Mouse (Mus musculus) 3T3-L1 (cell line): ENCODE results near the gene Prpf6.
A peak's percentile ranks its signal among the peaks of the same experiment; 100 is the strongest.

Experiments
- DNase-seq: peaks from one replicate; pipeline ENCODE4 v3.0.0-alpha.2; 2015; ENCODE audit warnings: low read depth, low spot score

The Prpf6 gene

DNA sequence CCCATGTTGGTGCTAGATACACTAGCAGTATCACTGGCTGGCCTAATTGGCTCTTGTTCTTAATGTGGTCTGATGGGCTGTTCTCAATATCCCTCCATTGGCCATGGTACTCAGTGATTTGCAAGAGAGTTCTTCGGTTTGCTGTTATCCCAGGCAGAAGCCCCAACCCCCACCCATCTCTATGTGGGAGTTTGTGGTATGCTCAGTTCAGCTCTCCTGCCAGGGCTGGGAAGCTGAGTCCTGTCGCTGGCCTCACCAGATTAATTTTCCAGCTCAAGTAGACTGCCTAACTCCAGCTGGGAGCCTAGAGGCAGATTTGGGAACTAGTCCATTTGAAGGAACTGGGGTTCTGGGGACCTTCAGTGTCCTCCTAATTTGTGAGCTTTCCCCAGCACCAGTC, 65.8 kb downstream of the Prpf6 start:
- DNase-seq = no peak

DNA sequence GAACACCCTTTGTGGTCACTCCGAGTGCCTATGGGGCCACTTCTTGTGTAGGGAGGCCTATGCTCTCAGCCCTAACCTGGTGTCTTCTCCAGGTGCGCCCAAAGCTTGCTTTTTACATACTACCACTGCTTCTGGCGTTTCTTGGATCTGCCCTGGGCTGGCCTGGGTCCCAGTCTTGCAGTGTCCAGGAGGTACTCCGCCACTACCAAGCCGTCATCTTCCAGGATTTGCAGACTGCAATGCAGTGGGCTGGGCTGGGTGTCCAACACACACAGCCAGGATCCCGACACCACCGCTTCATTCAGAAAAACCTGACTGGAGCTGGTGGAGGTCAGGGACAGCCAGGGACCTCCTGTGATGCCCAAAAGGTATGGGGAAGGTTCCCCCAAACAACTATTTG, 66.9 kb downstream of the Prpf6 start:
- DNase-seq = no peak

DNA sequence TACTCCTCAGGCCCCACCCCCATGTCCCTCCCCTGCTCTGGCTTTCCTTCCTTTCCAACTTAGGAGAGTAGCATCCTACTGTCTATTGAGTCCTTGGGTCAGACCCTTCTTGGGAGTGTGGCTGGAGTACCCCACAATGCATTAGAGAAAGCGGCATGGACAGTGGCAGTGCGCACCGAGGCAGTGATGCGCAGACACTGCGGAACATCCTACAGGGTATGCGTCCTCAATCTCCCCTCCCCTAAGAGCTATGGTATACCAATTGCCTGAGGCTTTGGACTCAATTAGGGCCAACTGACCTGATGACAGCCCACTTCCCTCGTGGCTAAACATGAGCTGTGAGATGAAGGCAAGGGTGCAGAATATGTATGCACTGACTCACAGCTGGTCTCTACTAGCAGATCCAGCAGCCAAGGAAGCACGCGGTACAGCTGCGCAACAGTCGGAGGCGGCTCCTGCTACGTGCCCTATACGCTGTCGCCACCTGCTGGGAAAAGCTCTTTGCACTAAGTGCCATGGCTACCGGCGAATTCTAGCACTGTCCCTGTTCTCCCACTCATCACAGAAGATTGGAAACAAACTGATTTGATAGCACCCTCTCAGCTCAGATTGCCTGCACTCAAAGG, 67.4 kb downstream of the Prpf6 start:
- peak; percentile 33 for DNase-seq

DNA sequence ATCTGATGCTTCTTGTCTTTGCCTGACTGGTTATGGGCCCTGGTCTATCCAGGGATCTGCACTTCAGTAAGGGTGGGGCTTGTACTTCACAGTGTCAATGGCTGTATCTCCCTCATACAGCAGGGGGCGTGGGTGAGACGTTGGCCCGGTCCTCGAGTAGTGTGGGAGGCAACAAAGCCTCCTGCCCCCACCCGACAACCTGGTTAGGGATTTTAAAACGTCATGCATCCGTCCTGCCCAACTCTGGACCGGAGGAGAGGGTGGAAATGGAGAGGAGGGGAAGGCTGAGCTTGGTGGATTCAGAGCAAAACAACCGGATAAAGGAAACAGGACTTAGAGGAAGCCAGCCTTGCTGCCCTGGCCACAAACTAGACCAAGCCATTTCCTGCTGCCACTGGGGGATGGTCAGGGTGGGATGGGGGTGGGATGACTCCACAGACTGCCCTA, 68.0 kb downstream of the Prpf6 start:
- peak; percentile 70 for DNase-seq

DNA sequence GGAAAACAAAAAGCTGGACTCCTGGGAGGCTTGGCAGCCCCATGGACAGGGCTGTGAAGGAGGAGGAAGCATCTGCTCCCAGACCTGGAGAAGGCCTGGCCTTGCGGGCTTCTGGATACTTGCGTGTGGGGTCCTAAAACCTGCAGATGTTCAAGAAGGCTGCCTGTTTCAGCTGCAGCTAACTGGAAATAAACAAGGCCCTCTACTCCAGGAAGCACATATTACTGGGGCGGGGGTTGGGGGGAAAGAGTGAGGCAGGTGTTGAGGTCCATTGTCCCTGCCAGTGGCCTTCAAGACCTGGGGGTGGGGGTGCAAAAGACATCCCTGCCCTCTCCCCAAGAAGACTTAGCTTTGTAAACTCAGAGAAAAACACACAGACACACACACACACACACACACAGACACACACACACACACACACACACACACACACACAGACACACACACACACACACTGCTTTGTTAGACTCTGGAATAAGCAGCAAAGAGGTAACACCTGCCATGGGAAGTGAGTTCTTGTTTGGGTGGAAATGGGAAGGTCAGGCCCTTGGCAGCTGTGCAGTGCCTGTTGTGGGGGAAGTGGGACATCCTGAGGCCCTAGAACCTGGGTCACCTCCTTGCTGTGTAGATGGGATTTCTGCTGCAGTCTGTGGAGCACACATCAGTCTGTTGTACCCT, 71.1 kb downstream of the Prpf6 start:
- no peak for DNase-seq

DNA sequence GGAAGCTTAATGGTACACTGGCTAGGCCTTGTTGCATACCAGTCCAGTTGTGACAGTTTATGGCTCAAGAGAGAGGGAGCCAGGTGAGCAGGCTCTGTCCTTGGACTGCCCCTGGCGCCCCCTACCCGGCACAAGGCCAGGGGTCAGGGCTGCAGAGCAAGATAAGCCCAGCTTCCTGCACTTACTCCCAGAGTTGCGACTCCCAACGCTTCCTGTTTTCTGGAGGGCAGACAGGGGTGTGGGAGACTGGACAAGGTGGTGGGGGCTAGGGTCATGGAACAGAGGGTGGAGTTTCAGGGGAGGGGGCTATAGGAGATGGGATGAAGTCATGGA, 71.6 kb downstream of the Prpf6 start:
- DNase-seq = no peak

DNA sequence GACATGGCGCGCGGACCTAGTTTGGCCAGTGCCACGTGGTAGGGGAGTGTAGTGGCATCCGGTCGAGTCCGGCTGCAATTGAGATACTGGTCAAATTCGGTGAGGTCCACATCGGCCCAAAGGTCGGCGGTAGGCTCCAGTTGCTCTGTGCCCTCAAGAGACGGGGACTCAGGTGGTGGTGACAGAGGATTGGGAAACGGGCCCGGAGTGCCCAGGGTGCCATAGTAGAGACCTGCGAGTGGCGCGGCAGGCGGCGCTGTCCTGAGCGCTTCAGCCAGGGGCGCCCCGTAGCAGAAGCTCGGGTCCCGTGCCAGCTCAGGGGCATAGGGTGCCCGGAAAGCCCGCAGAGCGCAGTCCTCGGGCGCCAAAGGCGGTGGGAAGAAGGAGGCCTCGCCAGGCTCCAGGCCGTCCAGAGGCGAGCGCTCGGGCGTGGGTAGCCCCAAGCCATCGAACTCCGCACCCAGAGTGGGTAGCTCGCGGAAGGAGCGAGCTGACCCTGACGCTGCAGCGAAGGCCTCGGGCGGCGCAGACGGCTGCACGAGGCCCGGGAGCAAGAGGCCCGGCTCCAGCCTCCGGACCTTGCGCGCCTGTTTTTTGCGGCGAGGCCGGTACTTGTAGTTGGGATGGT, 78.7 kb downstream of the Prpf6 start:
- no peak for DNase-seq

DNA sequence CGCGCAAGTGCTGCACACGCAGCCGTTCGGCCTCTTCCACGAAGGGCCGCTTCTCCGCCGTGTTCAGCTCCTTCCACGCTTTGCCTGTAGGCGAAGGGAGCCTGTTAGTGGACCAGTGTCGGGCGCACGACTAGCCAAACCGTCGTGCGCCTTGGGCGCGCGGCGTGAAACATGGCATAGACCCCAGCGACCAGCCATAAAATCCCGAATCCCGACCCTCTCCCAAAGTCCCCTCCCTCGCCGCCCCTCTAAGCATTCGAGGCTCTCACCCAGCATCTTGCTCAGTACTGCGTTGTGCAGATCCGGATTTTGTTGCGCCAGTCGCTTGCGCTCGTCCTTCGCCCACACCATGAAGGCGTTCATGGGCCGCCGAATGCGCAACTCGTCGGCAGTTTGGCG, 79.2 kb downstream of the Prpf6 start:
- DNase-seq = no peak

DNA sequence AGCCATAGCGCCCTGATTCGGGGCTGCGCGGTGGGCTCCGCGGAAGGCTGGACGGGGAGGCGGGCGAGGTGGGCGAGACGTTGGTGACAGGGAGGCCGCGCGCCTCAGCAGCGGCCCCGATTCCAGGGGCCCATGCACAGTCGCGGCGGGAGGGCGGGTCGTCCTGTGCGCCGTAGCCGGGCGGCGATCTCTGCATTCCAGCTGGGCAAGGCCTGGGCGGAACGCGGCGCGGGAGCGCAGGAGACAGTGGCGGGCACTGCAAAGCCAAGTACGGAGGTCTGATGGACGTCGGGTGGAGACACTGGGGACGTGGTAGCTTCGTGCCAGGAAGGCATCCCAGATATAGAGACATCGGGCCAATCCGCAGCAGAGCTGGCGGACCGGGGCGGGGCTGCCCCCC, 79.7 kb downstream of the Prpf6 start, which contains the start of gene Sox18:
TSS of gene Sox18 (minus strand) at position 315 of the 400 bp plus-strand sequence.
- DNase-seq = no peak

DNA sequence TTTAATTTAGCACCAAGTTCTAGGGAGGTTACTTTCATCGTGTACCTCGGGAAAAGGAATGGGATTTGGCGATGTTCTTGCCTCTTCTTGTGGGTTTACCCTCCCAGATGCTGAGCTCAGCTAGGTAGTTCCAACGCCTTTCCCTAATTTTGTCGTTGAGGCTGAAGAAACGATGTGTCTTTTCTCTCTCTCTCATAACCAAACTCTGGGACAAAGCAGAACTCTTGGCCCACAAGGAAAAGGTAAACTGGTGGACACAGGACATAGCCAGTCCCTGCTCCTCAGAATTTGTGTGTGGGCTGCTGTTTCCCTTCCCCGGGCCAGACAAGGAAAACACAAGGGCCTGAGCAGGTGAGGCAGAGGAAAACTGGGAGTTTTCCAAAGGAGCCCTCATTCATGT, 80.3 kb downstream of the Prpf6 start:
- DNase-seq = no peak

DNA sequence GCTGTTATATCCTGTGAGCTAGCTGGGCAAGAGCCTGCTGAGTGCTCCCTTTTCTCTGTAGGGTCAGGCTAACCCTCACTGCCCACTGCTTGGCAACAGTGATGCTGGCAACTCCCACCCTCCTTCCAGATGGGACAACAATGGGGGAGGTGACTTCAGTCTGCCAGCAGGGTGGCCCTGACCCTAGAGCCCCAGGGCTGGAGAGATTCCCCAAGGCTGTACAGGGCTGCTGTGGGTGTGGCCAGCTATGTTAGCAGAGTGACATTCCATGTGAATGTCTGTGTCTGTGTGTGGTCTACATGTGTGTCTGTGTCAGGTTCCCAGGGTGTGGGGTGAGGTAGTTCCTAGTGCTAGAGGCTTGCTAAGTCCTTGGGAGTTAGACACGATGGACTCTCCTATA, 81.8 kb downstream of the Prpf6 start:
- peak; percentile 57 for DNase-seq

DNA sequence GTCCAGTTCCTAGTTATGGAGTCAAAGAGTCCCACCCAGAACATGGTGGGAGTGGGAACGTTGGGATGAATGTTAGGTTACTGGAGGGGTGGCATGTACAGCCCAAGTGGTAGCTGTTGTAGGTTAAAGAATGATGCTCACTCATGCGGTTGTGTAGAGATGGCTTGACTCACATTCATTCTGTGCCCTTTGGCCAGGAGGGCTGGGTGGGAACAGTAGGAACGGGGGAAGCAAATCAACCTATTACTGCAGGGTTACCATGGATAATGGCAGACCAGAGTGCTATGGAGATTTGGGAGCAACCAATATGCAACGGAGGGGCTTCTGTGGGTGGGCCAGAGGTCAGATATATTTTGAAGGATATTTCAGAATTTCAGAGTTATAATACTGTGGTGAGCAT, 83.3 kb downstream of the Prpf6 start:
- DNase-seq = no peak

DNA sequence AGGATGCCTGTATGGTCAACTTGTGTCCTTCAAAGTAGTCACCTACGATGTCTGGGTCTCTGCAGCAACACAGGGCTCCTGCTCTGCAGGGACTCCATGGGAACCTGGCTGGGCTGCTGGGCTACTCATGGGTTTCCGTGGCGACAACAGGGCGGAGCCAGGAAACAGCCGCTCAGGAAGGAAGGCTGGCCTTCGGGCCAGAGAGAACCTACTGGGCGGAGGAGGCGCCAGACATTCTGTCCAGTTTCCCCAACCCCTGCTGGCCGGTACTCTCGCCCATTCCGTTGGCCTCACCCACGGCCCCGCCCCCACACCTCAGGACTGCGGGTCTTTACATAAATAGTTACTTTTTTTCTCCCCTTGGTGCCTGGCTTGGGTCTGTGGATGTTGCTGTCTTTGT, 83.8 kb downstream of the Prpf6 start:
- DNase-seq = peak; percentile 81

DNA sequence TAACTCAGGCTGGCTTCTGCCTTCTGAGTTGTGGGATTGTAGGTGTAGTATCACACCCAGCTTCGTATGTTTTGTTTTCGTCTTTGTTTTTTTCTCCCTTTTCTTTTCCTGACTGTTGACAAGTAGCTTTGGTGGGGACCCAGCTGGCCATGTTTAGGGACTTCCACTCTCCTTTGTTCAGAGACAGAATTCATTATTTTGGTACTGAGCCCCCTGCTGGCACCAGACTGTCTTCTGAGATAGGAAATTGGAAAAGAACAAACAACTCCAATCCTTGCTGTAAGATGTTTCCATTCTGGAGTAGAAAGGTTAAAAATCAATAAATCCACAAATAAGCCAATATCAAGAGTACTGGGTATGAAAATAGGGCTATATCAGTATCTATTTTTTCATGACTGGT, 84.8 kb downstream of the Prpf6 start:
- peak; percentile 61 for DNase-seq

DNA sequence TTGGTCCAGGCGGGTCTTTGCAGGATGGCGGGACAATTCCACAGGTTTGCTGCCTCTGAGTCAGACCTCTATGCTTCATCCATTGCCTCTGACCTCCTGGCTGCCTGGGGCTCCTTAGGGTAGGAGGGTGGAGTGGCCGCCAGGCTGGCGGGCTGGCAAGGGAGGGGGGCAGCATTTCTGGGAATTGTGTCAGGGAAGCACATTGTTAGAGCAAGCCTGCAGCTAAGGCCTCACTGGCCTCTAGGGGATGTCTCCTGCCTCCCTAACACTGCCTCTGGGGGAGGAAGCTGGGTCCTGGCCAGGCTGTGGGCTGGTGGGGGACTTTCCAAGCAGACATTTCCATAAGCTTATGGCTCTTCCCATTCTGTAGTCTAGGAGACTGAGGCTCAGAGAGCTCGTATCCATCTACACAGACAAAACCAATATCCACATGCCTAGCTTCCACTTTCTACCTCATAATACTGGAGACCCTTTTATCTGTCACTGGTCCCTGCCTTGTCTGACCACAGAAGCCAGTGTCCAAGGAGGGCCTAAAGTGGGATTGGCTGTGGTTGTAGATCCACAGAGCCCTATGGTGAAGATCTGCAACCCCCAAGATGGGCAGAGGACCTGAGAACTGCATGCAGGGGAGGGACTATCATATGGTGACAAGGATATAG, 85.6 kb downstream of the Prpf6 start:
- DNase-seq = peak; percentile 58

DNA sequence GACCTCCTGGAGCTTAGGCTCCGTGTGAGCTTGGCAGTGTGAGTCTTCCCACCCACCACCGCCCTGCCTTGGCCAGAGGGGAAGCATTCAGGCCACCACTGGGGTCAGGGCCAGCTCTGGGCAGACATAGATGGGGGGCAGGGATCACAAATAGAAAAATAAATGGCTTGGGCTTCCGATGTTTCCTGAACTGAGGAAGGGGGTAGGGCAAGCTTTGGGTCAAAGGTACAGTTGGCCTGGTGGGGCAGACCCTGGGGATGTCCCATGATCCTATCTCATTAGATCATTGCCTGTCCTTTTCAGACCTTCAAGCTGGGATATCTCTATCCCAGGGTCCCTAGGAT, 86.1 kb downstream of the Prpf6 start:
- no peak for DNase-seq

DNA sequence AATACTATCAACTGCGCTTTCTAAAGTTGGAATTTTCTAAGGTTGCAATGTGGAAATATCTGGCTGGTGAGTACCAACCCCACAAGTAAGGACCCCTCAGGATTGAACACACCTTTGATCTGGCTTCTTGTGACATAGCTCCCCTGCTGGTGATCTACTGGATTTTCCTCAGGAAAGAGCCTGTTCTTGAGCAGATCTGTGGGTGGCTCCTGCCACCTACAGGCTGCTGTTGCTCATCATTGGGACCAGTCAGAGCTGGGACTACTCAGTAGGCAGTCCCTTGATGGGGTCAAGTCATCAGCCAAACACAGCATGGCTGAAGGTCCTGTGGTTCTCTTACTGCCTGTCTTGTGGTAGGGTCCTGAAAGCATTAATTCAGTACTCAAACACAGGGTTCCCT, 87.1 kb downstream of the Prpf6 start:
- DNase-seq = peak; percentile 94

DNA sequence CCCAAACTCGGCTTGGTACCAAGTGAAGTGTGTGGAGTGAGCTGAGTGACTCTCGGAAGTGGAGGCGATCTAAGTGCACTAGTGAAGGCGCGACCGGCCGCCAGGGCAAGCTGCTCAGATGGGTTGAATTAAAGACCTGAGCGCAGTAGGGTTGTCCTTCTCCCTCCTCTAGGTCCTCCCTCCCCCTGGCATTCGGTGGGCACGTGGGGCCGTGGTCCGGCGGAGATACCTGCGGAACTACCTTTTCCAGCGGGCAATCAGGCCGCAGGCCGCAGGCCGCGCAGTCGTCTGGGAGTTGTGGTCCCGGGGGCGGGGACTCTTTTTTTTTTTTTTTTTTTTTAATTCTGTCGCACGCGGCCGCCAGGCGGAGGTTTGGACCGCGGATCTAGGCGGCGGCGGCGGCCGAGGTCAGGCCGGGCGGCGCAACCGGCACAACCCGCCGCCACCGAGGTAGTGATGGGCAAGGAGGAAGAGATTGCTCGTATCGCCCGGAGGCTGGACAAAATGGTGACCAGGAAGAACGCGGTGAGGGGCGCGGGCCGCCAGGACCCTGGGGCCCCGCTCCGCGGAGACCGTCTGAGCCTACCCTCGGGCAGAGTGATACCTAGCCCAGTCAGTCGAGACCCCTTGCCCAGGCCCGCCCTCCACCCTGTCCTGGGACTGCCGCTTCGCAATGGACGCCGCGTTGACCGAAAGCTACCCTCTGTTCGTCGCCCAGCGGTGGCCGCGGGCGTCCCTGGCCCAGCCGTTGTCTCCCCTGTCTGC, 88.5 kb downstream of the Prpf6 start, which contains the start of gene Tcea2:
TSS of gene Tcea2 (plus strand) at position 360 of the 765 bp plus-strand sequence.
- peak; percentile 76 for DNase-seq

DNA sequence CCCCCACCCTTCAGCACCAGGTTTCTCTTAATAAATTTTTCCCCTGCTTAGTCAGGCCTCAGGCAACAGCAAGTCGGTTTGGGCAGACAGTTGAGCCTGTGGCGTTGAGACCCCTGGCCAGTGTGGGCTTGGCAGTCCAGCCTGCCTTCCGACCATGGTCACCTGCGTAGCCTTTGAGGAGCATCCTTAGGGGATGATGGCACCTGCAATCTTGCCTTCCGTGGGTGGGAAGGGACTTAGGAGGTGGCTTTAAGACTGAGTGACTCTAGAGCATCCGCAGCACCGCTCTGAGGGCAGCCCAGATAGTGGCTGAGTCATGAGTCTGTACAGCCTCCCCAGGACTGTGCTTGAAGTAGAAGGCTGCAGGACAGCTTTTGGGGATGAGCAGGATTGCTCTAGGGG, 89.0 kb downstream of the Prpf6 start:
- DNase-seq = peak; percentile 37

DNA sequence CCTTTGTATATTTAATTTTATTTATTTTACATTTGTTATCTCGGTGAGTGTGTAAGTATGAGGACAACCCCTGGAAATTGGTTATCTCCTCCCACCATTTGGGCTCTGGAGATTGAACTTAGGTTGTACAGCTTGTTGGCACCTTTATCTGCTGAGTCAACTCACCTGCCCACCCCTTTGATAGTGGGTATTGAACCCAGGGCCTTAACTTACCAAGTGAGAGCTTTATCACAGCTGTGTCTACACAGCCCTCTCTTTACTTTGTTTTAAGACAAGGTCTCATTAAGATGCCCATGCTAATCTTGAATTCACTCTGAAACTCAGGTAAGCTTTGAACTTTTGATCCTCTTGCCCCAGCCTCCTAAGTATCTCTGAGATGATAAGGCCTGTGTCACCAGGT, 90.3 kb downstream of the Prpf6 start:
- no peak for DNase-seq

DNA sequence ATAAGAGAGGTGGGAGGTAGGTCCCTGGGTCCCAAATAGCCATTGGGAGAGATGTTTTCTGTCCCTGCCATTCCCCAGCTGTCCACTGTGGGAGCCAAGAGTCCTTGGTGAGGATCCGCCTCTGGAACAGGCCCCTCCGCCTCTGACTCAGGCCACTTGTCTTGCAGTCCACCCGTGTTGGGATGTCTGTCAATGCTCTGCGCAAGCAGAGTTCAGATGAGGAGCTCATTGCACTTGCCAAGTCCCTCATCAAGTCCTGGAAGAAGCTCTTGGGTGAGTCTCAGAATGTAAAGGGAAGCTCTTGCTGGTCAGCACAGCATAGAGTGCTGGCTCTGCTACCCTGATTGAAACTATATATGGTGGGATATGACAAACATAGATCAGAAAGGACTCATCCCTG, 91.7 kb downstream of the Prpf6 start:
- peak; percentile 18 for DNase-seq

DNA sequence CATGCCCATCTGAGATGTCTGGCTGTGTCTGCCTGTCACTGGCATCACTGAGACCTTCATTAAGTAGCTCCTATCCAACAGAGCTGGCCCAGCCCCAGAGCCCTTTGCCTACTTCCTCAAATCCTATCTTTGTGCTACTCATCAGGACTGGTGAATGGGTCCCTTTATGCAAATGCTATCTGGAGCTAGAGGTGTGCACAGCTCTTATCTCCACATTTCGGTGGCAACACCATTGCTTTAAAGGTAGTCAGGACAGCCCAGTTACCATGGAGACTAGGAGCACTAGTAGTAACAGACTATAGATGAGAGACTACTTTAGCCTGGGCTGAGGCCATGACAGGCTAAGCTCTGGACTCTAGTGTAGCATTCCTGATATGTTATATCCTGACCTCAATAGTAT, 93.0 kb downstream of the Prpf6 start:
- no peak for DNase-seq
